Mouse (Mus musculus) liver, embryonic 12.5 days (tissue): ENCODE results near the gene Atp8b4. TPM values are rescaled to one million over a fixed set of nuclear protein-coding genes. Genes with fewer than 3 reads are reported as not detected.
A peak's percentile ranks its signal among the peaks of the same experiment; 100 is the strongest.
"Not testable (repeated sequence)": the region's sequence is repeated elsewhere in the genome, so short reads cannot be mapped to it uniquely, and the experiment has no call there.

Experiments
- ATAC-seq: fragments of 200-750 bp; cut with Nextera tagmentation; 2 replicates; pipeline ENCODE4 v1.8.0; 2017; ENCODE audit warnings: moderate number of reproducible peaks, mild to moderate bottlenecking, moderate library complexity
- H3K27ac ChIP-seq: fragments of 300-500 bp; sonication (generic); 2 replicates; pipeline ENCODE4 v1.5.1; 2016; ENCODE audit warnings: mild to moderate bottlenecking
- H3K27me3 ChIP-seq: fragments of 300-500 bp; sonication (generic); replicated peaks from 2 replicates; pipeline ENCODE4 v1.6.1; 2016; ENCODE audit warnings: mild to moderate bottlenecking, moderate library complexity
- H3K36me3 ChIP-seq: fragments of 300-500 bp; sonication (generic); 2 replicates; pipeline ENCODE4 v1.6.1; 2016; ENCODE audit warnings: mild to moderate bottlenecking, moderate library complexity
- H3K4me1 ChIP-seq: fragments of 300-500 bp; sonication (generic); 2 replicates; pipeline ENCODE4 v1.6.1; 2016
- H3K4me2 ChIP-seq: fragments of 300-500 bp; sonication (generic); 2 replicates; pipeline ENCODE4 v1.6.1; 2016; ENCODE audit warnings: mild to moderate bottlenecking, moderate library complexity
- H3K4me3 ChIP-seq: fragments of 300-500 bp; sonication (generic); 2 replicates; pipeline ENCODE4 v1.5.1; 2016; ENCODE audit warnings: mild to moderate bottlenecking, moderate library complexity
- H3K9ac ChIP-seq: fragments of 300-500 bp; sonication (generic); 2 replicates; pipeline ENCODE4 v1.6.1; 2016; ENCODE audit warnings: mild to moderate bottlenecking, moderate library complexity
- H3K9me3 ChIP-seq: fragments of 300-500 bp; sonication (generic); replicated peaks from 2 replicates; pipeline ENCODE4 v1.6.1; 2016; ENCODE audit warnings: mild to moderate bottlenecking, moderate library complexity
- WGBS: fragments of 180-500 bp; shearing (Covaris S2); methylation state at CpG from one replicate; pipeline ENCODE4 v1.1.7; 2016; ENCODE audit not compliant: insufficient replicate concordance; 5-methylcytosine and 5-hydroxymethylcytosine counted together
- polyA plus RNA-seq: library from polyadenylated mRNA; unstranded; fragments of >200 nt; fragmentation: Nextera tagmentation; extraction: Ambion mirVana; gene quantifications from 2 replicates; pipeline ENCODE4 v1.2.1, GENCODE M21; 2016

Gene Atp8b4
- 2.2 and 2.5 TPM in 2 replicates for polyA plus RNA-seq

DNA sequence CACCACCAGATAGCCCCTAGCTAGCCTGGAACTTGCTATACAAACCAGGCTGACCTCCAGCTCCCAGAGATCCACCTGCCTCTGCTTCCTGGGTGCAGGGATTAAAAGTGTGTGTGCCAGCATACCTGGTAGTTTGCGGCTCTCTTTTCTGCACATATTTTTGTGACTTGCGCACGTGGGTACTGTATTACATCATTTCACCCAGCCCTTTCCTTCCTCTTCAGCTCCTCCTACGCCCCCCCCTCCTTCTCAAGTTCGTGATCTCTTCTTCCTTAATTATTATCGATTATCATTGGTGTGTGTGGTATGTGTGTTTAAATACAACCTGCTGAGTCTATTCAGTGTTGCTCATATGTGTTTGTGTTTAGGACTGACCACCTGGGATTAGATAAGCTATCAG is at the start of gene Atp8b4:
Gene Atp8b4, minus strand, starts transcription at position 154 of the 400 bp plus-strand sequence.
- Histone ChIP-seq H3K27ac (no peak within 1 kb of the TSS), H3K36me3 (no peaks in the 10 kb centered on the region), H3K4me3 (no peak within 1 kb of the TSS), H3K4me2 (no peak within 1 kb of the TSS), H3K9me3 (no peaks in the 10 kb centered on the region), H3K4me1 (no peaks in the 10 kb centered on the region), H3K27me3 (no peaks in the 10 kb centered on the region), H3K9ac (no peak within 1 kb of the TSS)
- no peak for ATAC-seq
- WGBS = 37% methylated on average over 6 of the region's 6 CpGs

DNA sequence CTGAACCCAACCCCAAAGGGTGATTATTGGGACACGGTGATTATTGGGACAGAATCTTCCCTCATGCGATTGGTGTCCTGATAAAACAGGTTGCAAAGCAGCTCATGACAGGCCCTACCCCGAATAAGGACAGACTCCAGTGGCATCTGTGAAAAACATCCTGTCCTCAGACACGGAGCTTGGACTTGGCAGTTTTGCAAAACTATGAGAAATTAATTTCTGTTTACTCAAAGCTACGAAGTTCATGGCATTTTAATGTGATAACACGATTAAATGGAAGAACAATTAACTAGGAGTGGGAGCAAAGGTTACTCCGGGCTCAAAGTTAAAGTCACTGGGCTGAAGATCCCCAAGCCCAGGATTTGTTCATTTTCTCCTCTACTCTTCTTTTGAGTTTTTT is 49.2 kb upstream of the Atp8b4 start:
- Histone ChIP-seq H3K4me1 (peaks cover 13% of the 10 kb centered on the region), H3K36me3 (no peaks in the 10 kb centered on the region), H3K4me3 (no peak overlapping the region), H3K9ac (no peak overlapping the region), H3K4me2 (no peak overlapping the region), H3K9me3 (no peaks in the 10 kb centered on the region), H3K27me3 (peaks cover 48% of the 10 kb centered on the region), H3K27ac (no peak overlapping the region)
- no peak for ATAC-seq
- 64% methylated on average over 7 of the region's 7 CpGs for WGBS

DNA sequence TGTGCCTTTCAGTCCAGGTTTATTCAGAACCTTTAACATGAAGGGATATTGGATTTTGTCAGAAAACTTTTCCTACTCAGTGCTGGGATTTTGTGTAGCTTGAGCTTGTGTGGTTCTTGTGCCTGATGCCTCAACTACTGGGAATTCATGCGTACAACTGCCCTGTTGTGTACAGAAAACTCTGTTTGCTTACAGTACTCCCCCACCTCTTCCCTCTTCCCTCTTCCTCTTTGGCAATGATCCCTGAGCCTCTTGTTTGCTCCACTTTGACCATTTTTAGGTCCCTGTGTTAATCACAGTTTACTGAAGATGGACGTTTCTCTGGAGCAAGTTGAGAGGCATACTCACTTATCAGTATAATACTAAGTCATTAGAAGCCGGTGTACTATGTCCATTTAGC is 45.9 kb upstream of the Atp8b4 start:
- no peak overlapping the region for H3K9ac ChIP-seq
- no peak overlapping the region for H3K4me2 ChIP-seq
- H3K4me3 ChIP-seq = no peak overlapping the region
- H3K27ac ChIP-seq = peak overlapping the region; percentile 0; the same call in 1 of the 2 replicates
- H3K27me3 ChIP-seq = peaks cover 16% of the 10 kb centered on the region
- no peak for ATAC-seq
- 64% methylated on average over 3 of the region's 3 CpGs for WGBS
- no peaks in the 10 kb centered on the region for H3K9me3 ChIP-seq
- H3K36me3 ChIP-seq = no peaks in the 10 kb centered on the region
- H3K4me1 ChIP-seq = no peaks in the 10 kb centered on the region

DNA sequence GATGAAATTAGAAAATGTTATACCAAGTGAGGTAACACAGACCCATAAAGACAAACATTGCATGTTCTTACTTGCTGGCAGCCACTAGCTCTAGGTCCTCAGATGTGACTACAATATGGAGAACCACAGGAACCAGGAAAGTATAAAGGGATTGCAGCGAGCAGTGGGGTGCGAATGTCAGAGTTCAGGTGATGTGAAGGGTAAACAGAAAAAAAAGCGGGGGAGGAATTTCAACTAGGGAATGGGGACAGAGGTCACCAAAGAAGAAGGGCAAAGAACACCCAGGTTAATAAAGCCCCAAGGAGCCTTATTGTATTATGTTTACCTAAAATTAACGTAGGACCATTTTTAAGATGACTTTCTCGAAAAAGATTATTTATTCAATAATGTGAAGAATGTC is 44.8 kb upstream of the Atp8b4 start:
- Histone ChIP-seq H3K9me3 (no peaks in the 10 kb centered on the region), H3K4me2 (no peak overlapping the region), H3K27ac (no peak overlapping the region), H3K4me1 (no peaks in the 10 kb centered on the region), H3K36me3 (no peaks in the 10 kb centered on the region), H3K9ac (no peak overlapping the region), H3K4me3 (no peak overlapping the region), H3K27me3 (0 out of 2 replicates have a peak, but pooled peaks cover 5% of the 10 kb centered on the region)
- no peak for ATAC-seq
- 59% methylated on average over 5 of the region's 5 CpGs for WGBS

DNA sequence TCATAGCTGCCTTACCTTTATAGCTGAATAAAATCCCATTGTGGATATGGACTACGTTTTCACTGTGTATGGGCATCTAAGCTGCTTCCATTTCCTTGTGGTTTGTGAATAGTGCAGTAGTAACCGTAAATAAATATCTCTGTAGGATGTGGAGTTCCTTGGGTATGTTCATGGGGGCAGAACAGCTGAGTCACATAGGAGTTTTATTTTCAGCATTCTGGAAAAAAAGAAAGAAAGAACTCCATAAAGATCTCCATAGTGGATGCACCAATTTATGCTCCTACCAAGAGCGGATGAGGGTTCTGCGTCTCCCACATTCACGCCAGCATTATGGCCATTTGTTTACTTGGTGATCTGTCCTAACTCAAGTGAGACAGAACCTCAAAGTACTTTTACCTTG is 41.7 kb upstream of the Atp8b4 start:
- H3K4me3 ChIP-seq = no peak overlapping the region
- H3K9me3 ChIP-seq = no peaks in the 10 kb centered on the region
- no peaks in the 10 kb centered on the region for H3K4me1 ChIP-seq
- no peak overlapping the region for H3K4me2 ChIP-seq
- no peak overlapping the region for H3K9ac ChIP-seq
- no peaks in the 10 kb centered on the region for H3K27me3 ChIP-seq
- H3K36me3 ChIP-seq = no peaks in the 10 kb centered on the region
- H3K27ac ChIP-seq = no peak overlapping the region
- no peak for ATAC-seq
- 75% methylated on average over 5 of the region's 5 CpGs for WGBS

DNA sequence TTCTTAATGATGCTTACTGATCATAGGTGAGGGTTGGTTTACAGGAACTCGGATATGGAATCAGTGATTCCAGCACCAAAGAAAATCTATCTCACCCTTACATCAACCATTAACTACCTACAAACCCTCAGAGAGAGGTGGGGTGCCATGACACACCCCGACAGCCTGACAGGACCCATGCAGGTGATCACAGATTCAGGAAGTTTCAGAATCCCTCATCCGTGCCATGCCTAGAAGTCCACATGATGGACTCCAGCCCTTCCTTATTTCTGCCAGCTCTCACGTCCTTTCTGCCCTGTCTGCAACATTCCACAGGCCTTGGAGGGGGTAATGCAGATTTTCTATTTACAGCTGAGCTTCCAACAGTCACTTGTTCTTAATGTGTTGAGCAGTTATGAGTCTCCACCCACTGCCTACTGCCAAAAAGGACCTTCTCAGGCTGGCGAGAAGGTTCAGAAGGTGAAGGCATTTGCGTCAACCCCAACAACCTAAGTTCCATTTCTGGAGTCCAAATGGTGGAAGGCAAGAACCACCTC is 40.0 kb upstream of the Atp8b4 start:
- no peaks in the 10 kb centered on the region for H3K27me3 ChIP-seq
- WGBS = 63% methylated on average over 6 of the region's 6 CpGs
- H3K36me3 ChIP-seq = no peaks in the 10 kb centered on the region
- no peak overlapping the region for H3K9ac ChIP-seq
- no peaks in the 10 kb centered on the region for H3K4me1 ChIP-seq
- H3K4me2 ChIP-seq = no peak overlapping the region
- no peak overlapping the region for H3K4me3 ChIP-seq
- ATAC-seq = no peak
- no peak overlapping the region for H3K27ac ChIP-seq
- no peaks in the 10 kb centered on the region for H3K9me3 ChIP-seq

DNA sequence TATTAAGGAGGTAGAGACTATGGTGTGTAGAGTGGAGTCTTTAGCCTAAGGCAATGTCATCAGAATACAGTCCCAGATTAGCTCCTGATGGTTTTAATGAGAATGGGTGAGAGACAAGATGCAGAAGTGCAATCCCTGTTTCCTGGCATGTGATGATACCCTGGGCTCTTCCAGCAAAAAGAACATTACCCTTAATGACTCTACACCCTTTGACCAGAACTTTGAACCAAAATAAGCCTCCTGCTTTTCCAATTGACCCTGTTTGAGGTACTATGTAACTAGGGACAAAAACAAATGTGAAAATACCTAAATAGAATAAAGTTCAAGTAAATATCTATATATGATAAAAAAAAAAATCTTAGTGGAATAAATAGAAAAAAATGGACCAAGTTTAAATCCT is 37.2 kb upstream of the Atp8b4 start:
- H3K36me3 ChIP-seq = no peaks in the 10 kb centered on the region
- no peak for ATAC-seq
- H3K4me2 ChIP-seq = no peak overlapping the region
- no peak overlapping the region for H3K9ac ChIP-seq
- H3K27ac ChIP-seq = no peak overlapping the region
- H3K4me1 ChIP-seq = no peaks in the 10 kb centered on the region
- H3K4me3 ChIP-seq = no peak overlapping the region
- no peaks in the 10 kb centered on the region for H3K9me3 ChIP-seq
- H3K27me3 ChIP-seq = no peaks in the 10 kb centered on the region

DNA sequence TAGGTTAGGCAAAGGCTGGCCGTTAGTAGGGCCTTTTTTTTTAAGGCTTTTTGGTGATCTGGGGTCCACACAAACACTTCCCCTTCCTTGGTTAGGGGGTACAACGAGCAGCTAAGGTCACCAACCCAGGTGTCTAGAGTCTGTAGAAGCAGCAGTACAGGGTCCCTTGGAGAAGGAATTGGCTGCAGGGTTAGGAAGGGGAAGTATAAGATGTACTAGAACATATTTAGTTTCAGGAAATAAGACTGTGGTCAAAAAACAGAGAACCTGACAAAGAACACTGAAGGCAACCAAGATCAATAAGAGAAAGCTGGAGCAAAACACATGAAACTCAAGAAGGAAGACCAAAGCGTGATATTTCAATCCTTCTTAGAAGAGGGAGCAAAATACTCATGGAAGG is 30.1 kb upstream of the Atp8b4 start:
- H3K4me1 ChIP-seq = no peaks in the 10 kb centered on the region
- no peak overlapping the region for H3K9ac ChIP-seq
- no peak overlapping the region for H3K4me2 ChIP-seq
- H3K36me3 ChIP-seq = no peaks in the 10 kb centered on the region
- no peaks in the 10 kb centered on the region for H3K9me3 ChIP-seq
- no peaks in the 10 kb centered on the region for H3K27me3 ChIP-seq
- no peak overlapping the region for H3K27ac ChIP-seq
- H3K4me3 ChIP-seq = no peak overlapping the region
- 31% methylated on average over 3 of the region's 3 CpGs for WGBS
- no peak for ATAC-seq

DNA sequence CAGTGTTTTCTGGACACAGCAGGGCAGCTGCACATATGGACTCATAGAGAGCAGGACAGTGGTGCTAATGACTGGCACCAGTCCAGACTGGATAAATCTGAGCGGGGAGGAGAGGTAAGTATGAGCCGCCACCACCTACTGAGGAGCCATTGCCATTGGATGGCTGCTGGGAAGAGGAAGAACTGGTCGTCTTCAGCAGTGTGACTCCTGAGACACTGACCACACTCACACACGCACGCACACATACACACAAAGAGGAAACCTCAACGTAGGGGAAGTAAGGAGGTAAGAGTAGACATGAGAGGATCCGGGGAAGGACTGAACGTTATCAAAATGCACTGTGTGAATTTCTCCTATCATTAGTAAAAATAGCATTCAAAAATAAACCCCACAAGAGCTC is 27.0 kb upstream of the Atp8b4 start:
- H3K9me3 ChIP-seq = no peaks in the 10 kb centered on the region
- 46% methylated on average over 8 of the region's 8 CpGs for WGBS
- no peaks in the 10 kb centered on the region for H3K4me1 ChIP-seq
- H3K4me2 ChIP-seq = no peak overlapping the region
- H3K9ac ChIP-seq = no peak overlapping the region
- ATAC-seq = no peak
- no peaks in the 10 kb centered on the region for H3K27me3 ChIP-seq
- no peak overlapping the region for H3K4me3 ChIP-seq
- H3K36me3 ChIP-seq = no peaks in the 10 kb centered on the region
- H3K27ac ChIP-seq = no peak overlapping the region

DNA sequence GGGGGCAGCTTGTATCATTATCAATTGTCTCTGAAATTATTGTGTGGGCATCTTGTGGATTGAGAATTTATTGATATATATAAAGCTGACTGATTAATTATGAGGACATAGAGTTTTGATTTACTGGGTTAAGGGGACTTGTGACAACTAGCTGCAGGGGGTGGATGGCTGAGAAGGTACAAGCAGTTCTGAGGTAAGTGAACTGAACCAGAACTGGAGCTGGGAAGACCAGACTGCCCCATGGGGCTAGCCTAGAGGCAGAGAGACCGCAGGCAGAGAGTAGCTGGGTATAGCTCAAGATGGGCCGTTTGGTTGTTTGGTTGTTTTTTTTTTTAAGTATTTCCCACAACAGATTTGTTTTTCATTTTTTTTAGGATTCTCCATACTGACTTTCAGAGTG is 23.8 kb upstream of the Atp8b4 start:
- no peak overlapping the region for H3K27ac ChIP-seq
- H3K36me3 ChIP-seq = no peaks in the 10 kb centered on the region
- ATAC-seq = no peak
- H3K9me3 ChIP-seq = no peaks in the 10 kb centered on the region
- 75% methylated on average over 2 of the region's 2 CpGs for WGBS
- no peaks in the 10 kb centered on the region for H3K27me3 ChIP-seq
- 0 out of 2 replicates have a peak, but pooled peaks cover 6% of the 10 kb centered on the region for H3K4me1 ChIP-seq
- no peak overlapping the region for H3K9ac ChIP-seq
- H3K4me2 ChIP-seq = no peak overlapping the region
- no peak overlapping the region for H3K4me3 ChIP-seq

DNA sequence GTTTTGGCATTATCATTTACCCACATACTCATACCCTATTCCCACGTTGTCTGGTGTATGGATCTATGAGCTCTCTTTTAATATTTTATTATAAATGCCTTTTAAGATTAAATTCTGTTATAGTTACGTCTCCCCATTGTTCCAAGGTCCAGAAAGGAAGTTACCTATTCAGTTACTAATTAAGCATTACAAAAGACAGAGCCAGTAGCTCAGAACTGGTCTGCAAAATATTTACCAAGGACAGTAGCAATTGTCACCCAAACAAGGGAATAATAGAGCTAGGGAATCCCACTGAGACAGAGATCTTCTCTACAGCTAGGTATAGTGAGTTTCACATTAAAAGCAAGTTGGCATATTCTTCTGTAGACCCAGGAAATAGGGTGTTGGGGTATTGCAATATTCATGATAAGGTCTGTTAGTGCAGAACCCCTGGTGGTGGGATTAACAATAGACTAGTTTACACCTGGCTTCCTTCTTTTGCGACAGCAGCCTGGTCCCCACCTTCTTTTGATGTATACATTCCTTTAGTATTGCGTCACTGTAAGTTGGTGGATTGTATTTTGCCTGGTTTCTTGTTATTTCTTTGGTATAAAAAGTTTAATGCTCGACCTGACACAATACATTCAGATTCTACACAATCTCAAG is 22.7 kb upstream of the Atp8b4 start:
- not testable (repeated sequence) for ATAC-seq, H3K36me3 ChIP-seq, H3K9ac ChIP-seq, H3K27ac ChIP-seq, H3K9me3 ChIP-seq, H3K4me2 ChIP-seq, H3K4me1 ChIP-seq, H3K27me3 ChIP-seq, H3K4me3 ChIP-seq
- 52% methylated on average over 5 of the region's 5 CpGs for WGBS

DNA sequence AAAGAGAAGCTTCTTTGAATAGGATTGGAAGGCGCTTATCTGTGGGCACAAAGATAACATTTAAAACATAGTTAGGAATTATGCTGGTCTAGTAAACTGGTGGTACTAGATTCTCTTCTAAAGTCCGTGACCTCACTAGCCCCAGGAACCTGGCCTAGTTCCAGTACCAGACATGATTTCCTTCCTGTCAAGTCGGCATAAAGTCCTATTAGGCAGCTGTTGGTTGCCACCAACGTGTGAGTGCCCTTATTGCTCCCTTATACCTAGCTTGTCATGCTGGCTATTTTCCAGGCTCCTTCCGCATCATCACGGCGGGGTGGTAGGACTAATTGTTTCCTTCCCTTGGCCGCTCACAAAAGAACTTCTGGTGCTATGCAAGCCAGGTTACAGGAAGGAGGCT is 21.6 kb upstream of the Atp8b4 start:
- H3K36me3 ChIP-seq = no peaks in the 10 kb centered on the region
- no peaks in the 10 kb centered on the region for H3K27me3 ChIP-seq
- H3K9ac ChIP-seq = no peak overlapping the region
- no peak overlapping the region for H3K4me2 ChIP-seq
- WGBS = 59% methylated on average over 8 of the region's 8 CpGs
- no peak overlapping the region for H3K4me3 ChIP-seq
- no peak for ATAC-seq
- 0 out of 2 replicates have a peak, but pooled peaks cover 6% of the 10 kb centered on the region for H3K4me1 ChIP-seq
- no peaks in the 10 kb centered on the region for H3K9me3 ChIP-seq
- no peak overlapping the region for H3K27ac ChIP-seq

DNA sequence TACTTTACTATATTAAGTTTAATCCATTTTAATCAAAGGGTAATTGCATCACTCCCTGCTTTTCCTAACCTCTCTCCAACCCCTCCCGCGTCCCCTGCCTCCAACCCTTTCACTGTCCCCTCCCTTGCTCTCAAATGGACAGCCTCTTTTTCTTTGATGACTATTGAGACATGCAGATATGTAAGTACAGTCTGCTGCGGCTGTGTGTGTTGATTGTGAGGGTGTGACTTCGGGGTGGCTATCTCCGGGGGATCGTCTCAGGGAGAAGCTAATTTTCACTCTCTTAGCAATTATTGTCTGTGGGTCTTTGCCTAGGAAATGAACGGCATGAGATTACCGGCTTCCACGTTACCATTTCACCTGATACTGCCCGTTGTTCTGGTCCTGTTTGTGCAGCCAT is 21.0 kb upstream of the Atp8b4 start:
- H3K9ac ChIP-seq = no peak overlapping the region
- no peak for ATAC-seq
- H3K27ac ChIP-seq = no peak overlapping the region
- 0 out of 2 replicates have a peak, but pooled peaks cover 6% of the 10 kb centered on the region for H3K4me1 ChIP-seq
- no peak overlapping the region for H3K4me2 ChIP-seq
- no peak overlapping the region for H3K4me3 ChIP-seq
- WGBS = 56% methylated on average over 10 of the region's 10 CpGs
- H3K36me3 ChIP-seq = no peaks in the 10 kb centered on the region
- H3K9me3 ChIP-seq = no peaks in the 10 kb centered on the region
- no peaks in the 10 kb centered on the region for H3K27me3 ChIP-seq
